Mouse (Mus musculus) spleen, adult 18-20 months (tissue): Measurements from ENCODE around the gene Nubp2.

Experiments
- DNase-seq, 2 experiments: peaks; one replicate each; pipeline ENCODE4 v3.0.0; 2022; ENCODE audit warnings: mixed read lengths in 2 of 2

Gene Nubp2

DNA sequence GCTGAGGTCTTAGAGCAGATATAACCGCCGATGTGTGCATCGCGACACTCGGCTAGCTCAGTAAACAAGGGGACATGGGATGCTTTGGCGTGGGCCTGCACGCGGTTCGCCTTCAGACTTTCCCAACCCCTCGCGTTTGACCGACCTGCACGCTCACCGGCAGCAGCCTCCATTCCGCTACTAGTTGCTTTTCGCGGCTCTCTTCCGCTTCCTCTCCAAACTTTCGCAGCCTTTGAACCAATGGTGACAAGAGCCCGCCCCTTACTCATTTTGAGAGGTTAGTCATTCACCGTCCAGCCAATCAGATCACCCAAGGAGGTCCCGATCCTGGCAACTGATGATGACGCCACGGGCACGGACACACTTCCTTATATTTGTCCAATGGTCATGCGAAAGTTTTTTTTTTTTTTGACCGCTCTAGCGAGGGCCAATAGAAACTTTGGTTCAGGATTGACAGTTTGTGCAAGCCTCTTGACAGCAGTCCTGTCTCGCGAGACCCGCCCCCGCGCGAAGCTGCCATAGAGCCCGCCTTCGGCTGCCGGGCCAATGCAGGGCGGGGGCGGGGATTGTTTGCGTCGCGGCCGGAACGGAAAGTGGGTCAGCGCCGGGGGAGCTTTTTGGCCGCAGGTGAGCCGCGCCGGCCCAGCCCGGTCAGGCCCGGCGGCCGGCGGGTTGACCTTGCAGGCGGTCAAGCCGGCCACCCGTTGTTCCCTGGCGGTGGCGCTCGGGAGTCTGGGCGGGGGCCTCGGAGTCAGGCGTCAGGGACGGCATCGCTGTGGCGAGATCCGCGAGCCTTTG is at the start of gene Nubp2, which contains the start of gene Spsb3:
TSS of gene Nubp2 (minus strand) at position 216 of the 798 bp plus-strand sequence.
TSS of gene Spsb3 (plus strand) at position 510 of the 798 bp plus-strand sequence.
- DNase-seq: peak; percentile 95

DNA sequence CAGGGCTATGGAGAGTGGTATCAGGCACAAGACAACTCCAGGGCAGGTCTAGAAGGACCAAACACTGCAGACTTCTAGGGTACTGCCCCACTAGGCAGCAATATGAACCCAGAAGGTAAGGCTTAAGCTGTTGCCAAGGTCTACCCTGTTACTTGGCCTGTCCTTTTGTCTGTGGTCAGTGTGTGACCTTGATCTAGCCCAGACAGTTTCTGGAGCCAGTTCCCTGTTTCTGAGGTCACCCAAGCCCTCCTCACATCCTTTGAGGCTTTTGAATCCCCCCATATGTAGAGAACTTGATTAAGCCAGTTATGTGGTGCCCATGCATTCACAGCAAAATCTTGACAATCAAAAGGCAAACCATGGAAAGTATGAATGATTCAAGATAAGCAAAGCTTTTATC is 49.5 kb upstream of the Nubp2 start:
- no peak for DNase-seq

DNA sequence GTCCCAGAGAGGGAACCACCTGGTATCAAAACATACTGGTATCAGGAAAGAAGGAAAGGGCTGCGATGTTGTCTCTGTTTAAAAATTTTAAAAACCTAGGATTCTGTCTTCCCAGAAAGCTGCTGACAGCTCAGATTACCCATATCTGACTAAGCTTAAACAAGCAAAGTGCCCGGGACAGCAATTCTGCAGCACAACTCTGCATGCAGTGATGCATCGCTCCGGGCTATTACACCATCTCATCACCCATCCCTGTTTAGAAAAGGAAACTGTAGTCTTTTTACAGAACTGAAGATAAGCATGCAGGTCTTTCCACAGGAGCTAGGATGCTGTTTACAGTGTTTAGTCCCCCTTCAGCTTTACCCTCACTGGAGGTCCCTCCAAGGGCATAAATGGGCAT is 48.8 kb upstream of the Nubp2 start:
- no peak for DNase-seq

DNA sequence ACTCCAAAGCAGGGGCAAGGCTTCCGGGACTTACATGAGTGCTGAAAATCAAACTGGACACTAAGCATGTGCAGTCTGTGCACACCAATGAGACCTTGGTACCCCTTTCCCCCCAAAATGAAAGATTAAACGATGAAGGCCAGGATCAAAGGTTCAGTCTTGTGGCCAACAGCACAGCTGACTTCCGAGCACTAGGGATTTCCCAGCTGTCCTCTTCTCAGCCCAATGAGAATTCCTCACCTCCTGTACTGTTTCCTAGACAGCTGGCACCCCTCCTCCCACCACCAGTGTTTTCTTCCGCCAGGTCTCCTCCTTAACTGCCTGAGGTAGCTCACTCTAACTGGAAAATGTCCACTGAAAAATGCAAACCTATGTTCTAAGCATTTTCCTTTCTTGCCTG is 47.0 kb upstream of the Nubp2 start:
- no peak for DNase-seq

DNA sequence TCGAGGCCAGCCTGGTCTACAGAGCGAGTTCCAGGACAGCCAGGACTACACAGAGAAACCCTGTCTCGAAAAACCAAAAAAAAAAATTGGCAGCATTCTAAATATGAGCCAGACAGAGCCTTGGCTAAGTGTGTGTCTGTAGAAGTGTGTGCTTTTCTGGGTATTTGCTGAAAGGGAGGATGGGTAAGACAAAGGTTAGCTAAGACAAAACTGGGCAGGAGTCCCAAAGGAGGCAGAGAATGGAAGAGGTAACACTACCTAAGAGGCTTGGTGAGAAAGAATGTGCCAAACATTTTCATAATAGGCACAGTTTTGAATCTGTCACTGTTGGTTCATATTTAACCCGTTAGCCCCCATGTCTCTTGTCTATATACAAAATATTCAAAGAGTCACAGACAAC is 46.3 kb upstream of the Nubp2 start:
- DNase-seq: no peak

DNA sequence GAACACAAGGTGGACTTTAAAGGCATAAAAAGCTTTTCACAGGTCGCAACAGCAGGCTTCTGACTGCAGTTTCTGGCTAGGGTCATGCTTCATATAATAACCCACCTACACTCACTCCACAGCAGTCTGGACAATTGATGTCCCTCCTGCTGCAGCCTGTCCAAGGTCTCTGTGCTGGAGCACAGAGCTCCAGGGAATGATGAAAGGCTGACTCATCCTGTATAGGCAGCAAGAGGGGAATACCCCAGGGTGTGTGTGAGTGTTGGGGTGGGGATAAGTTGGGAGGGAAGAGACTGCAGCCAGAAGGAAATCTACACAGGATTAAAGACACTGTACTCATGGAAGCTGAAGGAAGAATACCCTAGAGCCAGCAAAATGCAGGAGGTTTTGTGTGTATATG is 43.4 kb upstream of the Nubp2 start:
- no peak for DNase-seq

DNA sequence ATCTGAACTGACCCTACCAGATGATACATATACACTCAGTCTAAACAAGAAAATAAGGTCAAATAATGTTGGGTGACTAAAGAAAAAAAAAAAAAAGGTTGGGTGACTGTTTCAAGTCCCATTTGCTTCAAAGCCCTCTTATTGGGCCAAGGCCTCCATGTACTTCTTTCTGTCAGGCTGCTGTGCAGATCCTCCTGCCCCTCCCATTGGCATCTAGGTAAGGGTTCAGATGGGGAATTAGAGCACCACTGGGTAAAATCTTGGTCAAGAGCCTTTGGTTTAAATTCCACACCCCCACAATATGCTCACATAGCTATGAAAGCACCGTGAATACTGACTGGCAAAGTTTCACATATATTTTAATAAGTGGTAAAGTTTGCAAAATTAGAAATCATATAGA is 37.1 kb upstream of the Nubp2 start:
- DNase-seq: no peak

DNA sequence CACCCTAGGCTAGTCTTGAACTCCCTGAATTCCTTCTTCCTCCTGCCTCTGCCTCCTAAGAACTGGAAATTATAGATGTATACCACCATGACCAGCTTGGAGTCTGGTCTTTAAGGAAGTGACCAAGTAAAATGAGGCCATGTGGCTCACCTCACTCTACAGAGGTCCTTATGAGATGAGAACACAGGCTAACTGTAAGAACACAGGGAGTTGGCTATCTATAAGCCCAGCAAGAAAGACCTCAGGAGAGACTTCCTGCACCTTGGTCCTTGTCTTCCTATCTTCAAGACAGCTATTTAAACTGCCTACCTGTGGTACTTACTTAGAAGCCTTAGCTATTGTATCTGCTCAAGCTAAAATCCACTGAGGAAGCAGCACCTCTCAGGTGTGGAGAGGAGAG is 27.8 kb upstream of the Nubp2 start:
- no peak for DNase-seq

DNA sequence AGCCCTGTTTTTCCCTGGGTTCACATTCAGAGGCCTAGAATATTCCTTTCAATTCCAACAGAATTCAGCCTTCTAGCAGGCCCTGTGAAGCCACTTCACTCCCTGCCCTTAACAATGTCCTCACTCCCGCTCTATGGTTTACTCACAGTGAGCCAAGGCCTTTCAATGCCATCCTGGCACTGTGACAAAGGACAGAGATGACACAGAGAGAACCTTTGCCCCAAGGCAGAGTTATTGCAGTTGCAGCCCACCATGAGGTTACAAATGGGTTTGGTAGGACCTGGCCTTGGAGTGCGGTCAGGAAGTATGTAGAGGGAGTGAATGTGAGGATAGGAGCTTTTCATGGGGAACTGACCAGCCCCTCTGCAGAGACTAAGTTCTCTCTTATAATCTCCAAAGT is 21.4 kb upstream of the Nubp2 start:
- no peak for DNase-seq

DNA sequence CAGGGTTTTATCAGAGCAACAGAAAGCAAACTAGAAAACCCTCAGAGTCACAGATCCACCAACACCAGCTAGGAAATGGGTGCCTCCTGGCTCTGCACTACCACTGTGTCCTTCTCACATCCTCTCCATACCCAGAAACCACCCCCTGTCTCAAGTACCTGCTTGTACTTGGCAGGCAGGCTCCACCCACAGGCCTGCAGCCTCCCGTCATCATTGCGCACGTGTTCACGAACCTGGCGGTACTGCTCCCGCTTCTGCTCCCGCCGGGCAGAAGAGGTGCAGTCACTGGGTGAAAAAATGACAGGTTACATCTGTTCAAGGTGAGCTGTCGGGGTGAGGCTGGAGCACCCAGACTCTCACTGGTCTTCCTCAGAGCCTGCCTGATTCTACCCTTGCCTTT is 17.6 kb upstream of the Nubp2 start:
- DNase-seq: no peak

DNA sequence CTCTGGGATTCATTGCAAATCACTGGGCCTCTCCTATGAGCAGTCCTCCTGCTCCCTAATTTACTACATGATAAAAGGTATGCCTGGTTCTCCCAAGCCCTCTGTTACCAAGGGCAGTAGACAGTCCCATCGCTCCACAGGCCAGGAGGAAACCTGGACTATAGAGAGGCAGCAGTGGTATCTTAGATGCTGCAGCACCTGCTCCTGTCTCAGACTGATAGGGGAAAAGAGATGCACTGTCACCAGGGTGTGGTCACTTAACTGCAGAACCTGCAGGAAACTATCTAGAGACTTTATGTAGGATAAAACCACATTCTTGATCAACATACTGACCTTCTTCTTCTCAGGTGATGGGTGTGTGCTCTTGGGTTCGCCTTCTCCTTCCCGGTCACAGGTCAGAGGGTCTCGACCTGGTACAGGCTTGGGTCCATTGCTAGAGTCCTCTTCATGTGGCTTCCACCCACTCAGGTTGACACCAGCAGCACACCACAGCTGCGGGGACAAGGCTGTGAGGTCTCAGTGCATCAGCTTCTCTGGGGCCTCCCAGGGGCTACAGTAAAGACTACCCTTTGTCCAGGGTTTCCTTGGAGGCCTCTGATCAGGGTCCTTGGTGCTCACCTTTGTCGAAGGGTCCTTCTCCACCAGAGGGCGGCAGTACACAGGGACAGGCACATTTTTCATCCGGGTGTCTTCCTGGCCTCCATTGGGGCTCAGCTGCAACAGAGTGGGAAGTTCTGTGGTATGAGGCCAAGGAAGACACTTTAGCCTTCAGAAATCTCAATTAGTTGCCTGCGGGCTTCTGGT is 16.7 kb upstream of the Nubp2 start:
- DNase-seq: peak in 1 of 2 experiments; percentile 49

DNA sequence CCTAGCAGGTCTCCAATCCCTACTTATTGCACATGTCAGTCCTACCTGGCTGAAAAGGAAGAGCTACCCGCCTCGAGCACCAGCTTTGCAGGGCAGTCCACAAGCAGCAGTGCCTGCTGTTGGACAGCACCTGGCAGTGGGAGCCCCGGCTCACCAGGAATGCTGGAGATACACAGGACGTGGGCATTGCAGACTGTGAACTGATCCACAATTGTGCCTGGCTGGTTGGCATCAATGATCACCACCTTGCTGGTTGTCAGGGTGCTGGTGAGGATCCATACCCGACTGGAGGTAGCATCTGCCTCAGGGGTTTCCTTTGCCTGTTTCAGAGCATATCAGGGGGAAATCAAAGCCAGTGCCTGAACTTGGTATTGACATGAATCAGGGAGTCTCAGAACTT is 16.0 kb upstream of the Nubp2 start:
- no peak for DNase-seq

DNA sequence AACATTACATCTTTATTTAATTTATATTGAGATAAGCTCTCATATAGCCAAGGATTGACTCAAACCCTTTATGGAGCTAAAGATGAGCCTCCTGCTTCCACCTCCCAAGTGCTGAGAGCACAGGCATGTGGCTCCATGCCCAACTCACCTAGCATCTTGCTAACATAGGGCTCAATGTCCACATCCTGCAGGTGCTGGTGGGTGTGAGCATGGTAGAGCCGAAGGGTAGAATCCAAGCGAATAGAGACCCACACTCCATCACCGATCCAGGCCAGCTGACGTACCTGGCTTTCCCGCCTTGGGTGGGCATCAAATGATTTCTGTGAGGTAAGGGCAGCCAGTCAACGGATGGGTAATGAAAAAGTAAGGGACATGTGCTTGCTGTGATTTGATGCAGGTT is 13.9 kb upstream of the Nubp2 start:
- DNase-seq: no peak

DNA sequence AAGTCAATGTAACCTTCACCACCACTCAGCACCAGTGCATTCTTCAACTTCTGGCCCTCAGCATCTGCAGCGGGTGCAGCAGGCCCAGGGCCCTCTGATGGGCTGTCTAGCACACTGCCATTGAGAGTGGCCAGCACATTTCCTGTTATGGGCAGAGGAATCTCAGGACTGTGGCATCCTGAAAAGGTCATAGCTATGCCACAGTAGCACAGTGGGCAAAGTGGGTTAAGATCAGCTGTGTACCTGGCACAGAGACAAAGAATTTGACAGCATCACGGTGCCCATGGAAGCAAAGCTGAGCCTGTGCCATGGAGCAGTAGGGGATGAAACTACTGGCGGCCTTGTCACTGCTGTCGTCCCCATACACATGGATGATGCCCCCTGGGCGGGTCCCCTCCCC is 13.0 kb upstream of the Nubp2 start:
- DNase-seq: no peak

DNA sequence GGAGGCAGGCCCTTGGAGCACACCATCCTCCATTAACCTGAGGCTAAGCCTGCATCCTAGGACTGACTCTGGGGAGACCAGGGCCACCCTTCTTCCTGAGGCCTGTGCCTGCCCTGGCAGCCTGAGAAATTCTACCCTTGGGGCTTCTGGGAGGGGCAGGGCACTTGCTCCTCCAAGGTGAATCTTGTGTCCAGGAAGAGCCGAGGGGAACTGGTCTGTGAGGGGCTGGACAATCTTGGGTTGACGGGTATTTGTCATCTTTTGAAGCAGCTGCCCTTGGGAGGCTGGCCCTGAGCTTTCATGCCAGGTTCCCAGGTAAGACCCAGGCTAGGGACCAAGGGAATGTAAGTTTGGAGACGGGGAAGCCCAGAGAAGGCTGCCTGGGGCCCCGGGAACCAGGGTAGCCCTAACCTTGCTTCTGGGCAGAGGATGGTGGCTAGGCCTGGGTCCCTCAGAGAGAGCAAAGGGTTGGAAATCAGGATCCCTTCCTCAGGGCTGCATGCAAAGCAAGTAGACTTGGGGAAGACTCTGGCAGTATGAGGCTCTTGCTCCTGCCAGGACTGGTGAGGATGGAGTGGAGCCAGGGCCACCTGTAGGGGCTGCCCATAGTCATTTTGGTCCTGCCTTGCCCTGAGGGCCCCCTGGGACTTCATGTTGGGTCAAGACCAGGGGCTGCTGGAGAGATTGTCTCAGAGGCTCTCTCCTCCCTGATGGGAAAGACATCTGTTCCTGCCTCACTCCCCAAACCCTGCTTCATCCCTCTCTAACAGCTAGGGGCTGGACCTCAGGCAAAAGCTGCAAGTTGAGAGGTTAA is 12.1 kb upstream of the Nubp2 start:
- no peak for DNase-seq

DNA sequence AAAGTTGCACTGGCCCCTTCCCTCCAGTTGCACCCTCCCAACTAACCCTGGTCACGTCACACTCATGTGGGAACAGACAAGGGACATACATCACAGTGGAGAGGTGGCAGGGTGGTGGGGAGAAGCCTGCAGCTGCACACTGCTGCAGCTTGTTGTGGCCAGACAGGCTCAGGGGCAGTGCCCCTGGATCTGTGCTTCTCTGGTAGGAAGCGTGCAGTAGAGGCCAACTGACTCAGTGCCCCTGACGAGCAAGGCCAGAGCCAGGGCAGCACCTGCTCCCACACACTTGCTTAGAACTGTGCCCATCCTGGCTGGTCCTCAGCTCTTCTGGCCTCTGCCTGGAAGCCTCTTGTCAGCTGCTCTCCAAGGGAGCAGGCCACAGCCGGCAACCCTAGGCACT is 11.5 kb upstream of the Nubp2 start:
- no peak for DNase-seq

DNA sequence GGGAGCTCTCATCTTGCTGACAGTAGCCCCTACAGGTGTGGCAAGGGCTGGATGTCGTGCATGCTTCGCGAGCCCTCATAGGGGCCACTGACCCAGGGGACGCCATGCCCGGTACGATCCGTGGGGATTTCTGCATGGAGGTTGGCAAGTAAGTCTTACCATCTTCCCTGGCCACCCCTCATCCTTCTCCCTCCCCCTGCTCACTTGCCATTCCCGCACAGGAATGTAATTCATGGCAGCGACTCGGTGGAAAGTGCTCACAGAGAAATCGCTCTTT is 10.8 kb upstream of the Nubp2 start:
- DNase-seq: no peak

DNA sequence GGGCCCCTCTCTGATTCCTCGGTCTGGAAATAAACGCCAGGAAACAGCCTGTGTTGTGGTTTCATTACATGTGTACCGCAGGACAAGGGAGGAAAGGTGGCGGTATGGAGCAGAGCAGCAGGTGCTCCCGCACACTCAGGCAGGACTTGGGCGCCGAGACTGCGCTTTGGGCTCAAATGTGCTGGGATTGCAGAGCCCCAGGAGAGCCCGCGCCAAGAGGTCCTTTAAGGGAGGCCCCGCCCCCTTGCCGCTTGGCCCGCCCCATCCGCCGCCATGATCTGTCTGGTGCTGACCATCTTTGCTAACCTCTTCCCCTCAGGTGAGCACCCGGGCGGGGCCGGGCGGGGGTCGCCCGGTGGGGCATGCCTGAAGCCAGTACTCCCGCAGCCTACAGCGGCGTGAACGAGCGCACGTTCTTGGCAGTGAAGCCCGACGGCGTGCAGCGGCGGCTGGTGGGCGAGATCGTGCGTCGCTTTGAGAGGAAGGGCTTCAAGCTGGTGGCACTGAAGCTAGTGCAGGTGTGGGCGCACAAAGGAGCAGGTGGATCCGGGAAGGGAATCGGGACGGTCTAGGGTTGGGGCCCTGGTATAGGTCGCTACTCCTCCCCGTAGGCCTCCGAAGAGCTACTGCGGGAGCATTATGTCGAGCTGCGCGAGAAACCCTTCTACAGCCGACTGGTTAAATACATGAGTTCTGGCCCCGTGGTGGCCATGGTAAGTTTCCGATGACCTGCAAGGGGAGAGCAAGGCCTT is 10.3 kb upstream of the Nubp2 start, which contains the start of gene Nme3:
TSS of gene Nme3 (plus strand) at position 260 of the 752 bp plus-strand sequence.
- peak; percentile 61 to 75 for DNase-seq

DNA sequence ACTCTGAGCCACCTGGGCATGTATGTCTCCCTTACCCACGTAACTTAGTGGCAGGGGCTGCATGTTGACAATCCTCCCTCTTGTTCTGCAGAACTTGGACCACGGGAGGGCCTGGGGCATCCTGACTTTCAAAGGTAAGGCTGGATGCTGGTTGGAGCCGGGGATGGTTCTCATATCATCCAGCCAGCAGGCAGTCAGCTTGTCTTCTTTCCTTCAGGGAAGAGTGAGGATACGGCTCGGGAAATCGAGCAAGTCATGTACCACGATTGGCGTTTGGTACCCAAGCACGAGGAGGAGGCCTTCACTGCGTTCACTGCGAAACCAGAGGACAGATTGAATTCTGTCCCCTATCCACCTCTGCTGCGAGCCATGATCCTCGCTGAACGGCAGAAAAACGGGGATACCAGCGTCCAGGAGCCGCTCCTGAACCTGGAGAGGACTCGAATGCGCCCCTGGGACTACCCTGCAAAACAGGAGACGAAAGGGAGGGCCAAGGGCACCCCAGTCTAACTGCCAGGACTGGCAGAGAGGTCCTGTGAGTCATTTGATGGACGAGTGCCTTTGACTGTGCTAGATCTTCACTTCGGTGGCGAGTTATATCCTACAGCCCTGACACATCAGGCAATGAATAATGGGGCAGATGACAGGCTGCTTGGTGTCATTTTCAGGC is 9.6 kb upstream of the Nubp2 start:
- no peak for DNase-seq

DNA sequence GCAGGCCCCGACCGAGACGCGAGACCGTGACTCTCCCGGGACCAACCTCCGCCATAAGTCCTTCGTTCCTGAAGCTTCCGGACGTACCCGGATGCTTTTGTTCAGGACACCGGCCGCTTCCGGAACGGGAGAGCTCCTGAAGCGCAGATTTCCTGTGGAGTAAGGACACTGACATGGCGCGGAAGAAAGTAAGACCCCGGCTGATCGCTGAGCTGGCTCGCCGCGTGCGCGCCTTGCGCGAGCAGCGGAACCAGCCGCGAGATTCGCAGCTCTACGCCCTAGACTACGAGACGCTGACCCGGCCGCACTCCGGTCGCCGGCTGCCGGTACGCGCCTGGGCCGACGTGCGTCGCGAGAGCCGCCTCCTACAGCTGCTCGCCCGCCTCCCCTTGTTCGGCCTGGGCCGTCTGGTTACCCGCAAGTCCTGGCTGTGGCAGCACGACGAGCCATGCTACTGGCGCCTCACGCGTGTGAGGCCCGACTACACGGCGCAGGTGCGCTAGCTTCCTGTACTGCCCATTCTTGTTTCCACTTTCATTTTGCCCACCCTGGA is 8.9 kb upstream of the Nubp2 start, which contains the start of the genes Eme2 and Mrps34:
TSS of gene Eme2 (minus strand) at position 93 of the 553 bp plus-strand sequence.
TSS of gene Mrps34 (plus strand) at position 122 of the 553 bp plus-strand sequence.
- peak; percentile 55 to 65 for DNase-seq
